Mouse (Mus musculus) kidney, adult 2 months (tissue): Measurements from ENCODE around the gene Ctsw.

Experiments used
- CTCF ChIP-seq: fragments of 200-500 bp; conservative IDR thresholded peaks from 2 replicates; pipeline ENCODE4 v1.5.1; 2011; ENCODE audit warnings: low read depth, mild to moderate bottlenecking, control low read depth, low read length, moderate library complexity, mixed read lengths; ENCODE audit not compliant: insufficient read depth, insufficient read length
- POLR2A ChIP-seq: fragments of 200-500 bp; IDR thresholded peaks from one replicate; pipeline ENCODE4 v1.6.1; 2011; ENCODE audit warnings: low read depth, low read length, control low read depth

GRCm38 (mm10) chr19:5468374-5468773 lies at the start of gene Ctsw:
- TF ChIP-seq POLR2A (no peak), CTCF (no peak)
